Mouse (Mus musculus): ENCODE measurements at regions not wholly inside any gene's neighbourhood (a gene's known extent, or its start where the extent isn't known, plus 50 kb on each side); places are given as distances from the start of the nearest gene placed in this dataset.

DNA sequence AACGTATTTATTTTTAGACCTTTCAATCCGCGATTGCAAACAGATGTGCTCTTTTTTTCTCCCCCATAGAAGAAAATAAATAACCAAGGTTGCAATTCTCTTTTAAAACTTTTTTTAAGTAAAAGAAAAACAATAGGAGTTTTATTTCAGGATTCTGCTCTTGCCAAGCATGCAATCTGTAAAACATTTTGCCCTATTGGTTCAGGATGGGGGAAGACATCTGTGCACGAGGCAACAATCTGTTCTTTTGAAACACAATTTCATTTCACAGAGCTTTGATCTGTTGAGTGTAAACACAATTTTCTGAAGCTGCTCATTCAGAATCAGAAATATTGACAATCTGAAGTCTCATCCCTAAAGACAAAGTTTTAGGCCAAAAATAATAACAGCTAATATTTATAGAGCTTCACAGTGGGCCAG lies 271.8 kb upstream of the Cblb start:
- no peak overlapping the region for H3K4me2 ChIP-seq (replicated peaks; ENCODE audit: low read depth, low read length)
- TF ChIP-seq EP300 (IDR thresholded peaks at IDR 0.05) (no peak), CTCF (IDR thresholded peaks at IDR 0.05) (no peak)
- H3K9ac ChIP-seq (replicated peaks; ENCODE audit: low read depth), result no peak overlapping the region
- DNase-seq (ENCODE audit: low spot score) (no peak), ATAC-seq (no peak)
- no peaks in the 10 kb centered on the region; the same call in 1 of the 2 replicates for H3K4me1 ChIP-seq (ENCODE audit: insufficient read depth, low read depth, low read length)
- no peak overlapping the region for H3K4me3 ChIP-seq (ENCODE audit: low read depth, low read length)
- H3K9me3 ChIP-seq (ENCODE audit: low read length), result no peaks in the 10 kb centered on the region
- H3K27me3 ChIP-seq (replicated peaks; ENCODE audit: insufficient read depth, low read length), result no peaks in the 10 kb centered on the region
- 27% methylated on average over 4 of the region's 4 CpGs for WGBS
- no peak overlapping the region for H3K27ac ChIP-seq (ENCODE audit: low read length)
- no peaks in the 10 kb centered on the region for H3K36me3 ChIP-seq (ENCODE audit: insufficient read depth, low read length)

DNA sequence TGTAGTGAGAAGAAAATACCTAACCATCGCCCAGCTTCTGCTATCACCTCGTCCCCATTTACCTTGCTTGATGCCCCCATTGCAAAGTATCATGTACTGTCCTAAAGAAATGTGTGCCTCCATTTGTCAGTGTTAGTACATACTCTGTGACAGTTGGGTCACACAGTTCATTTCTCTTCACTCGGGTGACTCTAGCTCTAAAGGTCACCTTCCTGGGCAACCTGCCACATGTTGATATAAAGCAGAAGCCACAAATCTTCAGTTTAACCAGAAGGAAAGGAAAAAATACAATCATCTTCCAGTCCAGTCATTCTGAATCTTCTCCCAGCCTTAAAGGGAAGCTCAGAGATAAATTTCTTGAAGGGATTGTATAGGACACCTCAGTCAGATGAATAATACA lies 263.5 kb upstream of the Cblb start:
- Histone ChIP-seq H3K4me3 (ENCODE audit: low read depth, low read length) (no peak overlapping the region), H3K9ac (replicated peaks; ENCODE audit: low read depth) (no peak overlapping the region), H3K4me2 (replicated peaks; ENCODE audit: low read depth, low read length) (no peak overlapping the region), H3K9me3 (ENCODE audit: low read length) (no peaks in the 10 kb centered on the region), H3K27ac (ENCODE audit: low read length) (no peak overlapping the region), H3K4me1 (ENCODE audit: insufficient read depth, low read depth, low read length) (no peaks in the 10 kb centered on the region), H3K27me3 (replicated peaks; ENCODE audit: insufficient read depth, low read length) (no peaks in the 10 kb centered on the region), H3K36me3 (ENCODE audit: insufficient read depth, low read length) (no peaks in the 10 kb centered on the region)
- TF ChIP-seq EP300 (IDR thresholded peaks at IDR 0.05) (no peak), CTCF (IDR thresholded peaks at IDR 0.05) (no peak)
- 59% methylated on average over 3 of the region's 3 CpGs for WGBS
- ATAC-seq (no peak), DNase-seq (ENCODE audit: low spot score) (no peak)

DNA sequence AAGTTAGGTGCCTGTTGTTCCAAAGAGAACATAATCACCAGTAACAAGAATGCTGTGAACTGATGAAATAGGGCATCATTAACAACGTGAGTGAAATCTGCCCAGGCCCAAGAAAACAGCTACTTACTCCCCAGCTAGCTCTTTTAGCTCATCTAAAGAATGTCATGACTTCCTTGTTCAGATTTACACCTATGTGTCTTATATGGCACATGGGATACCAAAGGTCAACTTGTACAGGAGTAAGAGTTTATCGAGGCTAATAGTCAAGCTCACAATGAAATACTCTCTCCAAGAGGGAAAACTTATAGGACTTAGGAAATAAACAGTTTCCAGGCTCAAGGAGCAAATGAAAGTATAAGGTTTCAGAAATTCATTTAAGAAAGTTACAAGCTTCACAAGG lies 252.1 kb upstream of the Cblb start:
- no peak overlapping the region for H3K27ac ChIP-seq (ENCODE audit: low read length)
- no peak for ATAC-seq
- H3K4me2 ChIP-seq (replicated peaks; ENCODE audit: low read depth, low read length), result no peak overlapping the region
- no peaks in the 10 kb centered on the region for H3K36me3 ChIP-seq (ENCODE audit: insufficient read depth, low read length)
- no peak for TF ChIP-seq EP300 (IDR thresholded peaks at IDR 0.05)
- TF ChIP-seq CTCF (IDR thresholded peaks at IDR 0.05), result no peak
- DNase-seq (ENCODE audit: low spot score), result no peak
- no peaks in the 10 kb centered on the region for H3K27me3 ChIP-seq (replicated peaks; ENCODE audit: insufficient read depth, low read length)
- no peaks in the 10 kb centered on the region for H3K9me3 ChIP-seq (ENCODE audit: low read length)
- H3K9ac ChIP-seq (replicated peaks; ENCODE audit: low read depth), result no peak overlapping the region
- H3K4me3 ChIP-seq (ENCODE audit: low read depth, low read length), result no peak overlapping the region
- 83% methylated on average over 2 of the region's 2 CpGs for WGBS
- H3K4me1 ChIP-seq (ENCODE audit: insufficient read depth, low read depth, low read length), result no peaks in the 10 kb centered on the region

DNA sequence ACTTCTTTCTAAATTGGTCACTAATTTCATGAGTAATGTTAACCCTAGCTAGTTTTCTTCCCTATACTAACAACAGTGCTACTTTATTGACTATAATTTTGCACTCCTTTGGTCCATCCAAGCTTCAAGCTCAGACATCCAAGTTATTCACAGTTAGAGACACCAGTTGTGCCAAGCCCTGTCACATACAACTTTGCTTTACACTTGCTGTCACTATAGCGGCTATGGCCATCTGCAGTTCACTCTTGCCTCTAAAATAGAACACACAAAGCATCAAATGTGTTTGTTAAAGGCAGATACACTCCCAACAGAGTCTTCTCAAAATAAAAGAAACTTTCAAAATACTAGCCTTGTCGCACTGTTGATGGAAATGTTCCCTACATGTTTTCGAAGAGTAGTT lies 236.0 kb upstream of the Cblb start:
- no peak overlapping the region for H3K9ac ChIP-seq (replicated peaks; ENCODE audit: low read depth)
- 92% methylated on average over 3 of the region's 3 CpGs for WGBS
- H3K36me3 ChIP-seq (ENCODE audit: insufficient read depth, low read length), result no peaks in the 10 kb centered on the region
- no peaks in the 10 kb centered on the region for H3K27me3 ChIP-seq (replicated peaks; ENCODE audit: insufficient read depth, low read length)
- H3K4me1 ChIP-seq (ENCODE audit: insufficient read depth, low read depth, low read length), result no peaks in the 10 kb centered on the region
- H3K27ac ChIP-seq (ENCODE audit: low read length), result no peak overlapping the region
- H3K4me3 ChIP-seq (ENCODE audit: low read depth, low read length), result no peak overlapping the region
- TF ChIP-seq EP300 (IDR thresholded peaks at IDR 0.05) (no peak), CTCF (IDR thresholded peaks at IDR 0.05) (no peak)
- no peak overlapping the region for H3K4me2 ChIP-seq (replicated peaks; ENCODE audit: low read depth, low read length)
- DNase-seq (ENCODE audit: low spot score), result no peak
- ATAC-seq, result no peak
- no peaks in the 10 kb centered on the region for H3K9me3 ChIP-seq (ENCODE audit: low read length)

DNA sequence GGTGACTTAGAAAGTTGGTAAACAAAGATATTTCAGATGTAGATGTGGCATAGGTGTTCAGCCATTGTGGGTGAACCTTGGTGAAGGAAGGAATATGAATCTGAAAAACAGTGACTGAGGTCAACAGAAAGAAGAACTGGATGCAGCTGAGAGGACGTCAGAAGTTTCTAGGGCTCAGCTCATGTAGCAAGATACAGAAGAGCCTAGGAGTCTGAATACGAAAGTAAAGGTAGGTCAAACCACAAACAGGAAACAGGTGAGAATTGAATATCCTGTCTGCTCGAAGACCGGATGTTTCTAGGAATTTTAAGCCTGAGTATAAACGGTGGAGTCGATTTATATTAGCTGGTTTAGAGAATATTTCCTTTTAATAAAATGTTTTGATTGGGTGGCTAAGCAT lies 223.7 kb upstream of the Cblb start:
- no peak overlapping the region for H3K4me2 ChIP-seq (replicated peaks; ENCODE audit: low read depth, low read length)
- no peak for TF ChIP-seq EP300 (IDR thresholded peaks at IDR 0.05)
- no peak for TF ChIP-seq CTCF (IDR thresholded peaks at IDR 0.05)
- no peaks in the 10 kb centered on the region for H3K27me3 ChIP-seq (replicated peaks; ENCODE audit: insufficient read depth, low read length)
- DNase-seq (ENCODE audit: low spot score) (no peak), ATAC-seq (no peak)
- no peaks in the 10 kb centered on the region for H3K4me1 ChIP-seq (ENCODE audit: insufficient read depth, low read depth, low read length)
- no peak overlapping the region for H3K9ac ChIP-seq (replicated peaks; ENCODE audit: low read depth)
- WGBS, result 60% methylated on average over 6 of the region's 6 CpGs
- no peaks in the 10 kb centered on the region for H3K36me3 ChIP-seq (ENCODE audit: insufficient read depth, low read length)
- H3K27ac ChIP-seq (ENCODE audit: low read length), result no peak overlapping the region
- H3K4me3 ChIP-seq (ENCODE audit: low read depth, low read length), result no peak overlapping the region
- H3K9me3 ChIP-seq (ENCODE audit: low read length), result no peaks in the 10 kb centered on the region

DNA sequence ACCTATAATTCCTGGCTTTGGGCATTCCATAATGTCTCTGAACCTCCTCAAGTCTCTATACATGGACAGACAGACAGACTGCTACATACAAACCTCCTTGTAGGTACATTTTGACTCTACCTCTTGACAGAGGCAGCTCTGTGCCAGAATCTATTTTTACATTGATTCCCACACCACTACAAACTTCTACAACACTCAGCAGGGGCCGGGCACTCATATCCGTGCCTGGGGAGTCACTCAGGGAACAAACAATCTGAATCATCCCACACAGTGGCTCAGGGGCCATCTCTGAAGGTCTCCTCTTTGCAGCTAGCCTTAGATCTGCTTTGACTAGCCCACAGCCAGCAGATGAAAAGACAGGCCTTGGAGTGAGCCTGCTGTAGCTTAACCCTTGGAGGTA lies 221.9 kb upstream of the Cblb start:
- ATAC-seq (no peak), DNase-seq (ENCODE audit: low spot score) (no peak)
- WGBS, result 61% methylated on average over 2 of the region's 2 CpGs
- no peaks in the 10 kb centered on the region for H3K4me1 ChIP-seq (ENCODE audit: insufficient read depth, low read depth, low read length)
- no peak overlapping the region for H3K9ac ChIP-seq (replicated peaks; ENCODE audit: low read depth)
- H3K27me3 ChIP-seq (replicated peaks; ENCODE audit: insufficient read depth, low read length), result no peaks in the 10 kb centered on the region
- no peak overlapping the region for H3K27ac ChIP-seq (ENCODE audit: low read length)
- no peaks in the 10 kb centered on the region for H3K9me3 ChIP-seq (ENCODE audit: low read length)
- H3K36me3 ChIP-seq (ENCODE audit: insufficient read depth, low read length), result no peaks in the 10 kb centered on the region
- no peak overlapping the region for H3K4me3 ChIP-seq (ENCODE audit: low read depth, low read length)
- TF ChIP-seq EP300 (IDR thresholded peaks at IDR 0.05), result no peak
- TF ChIP-seq CTCF (IDR thresholded peaks at IDR 0.05), result no peak
- no peak overlapping the region for H3K4me2 ChIP-seq (replicated peaks; ENCODE audit: low read depth, low read length)

DNA sequence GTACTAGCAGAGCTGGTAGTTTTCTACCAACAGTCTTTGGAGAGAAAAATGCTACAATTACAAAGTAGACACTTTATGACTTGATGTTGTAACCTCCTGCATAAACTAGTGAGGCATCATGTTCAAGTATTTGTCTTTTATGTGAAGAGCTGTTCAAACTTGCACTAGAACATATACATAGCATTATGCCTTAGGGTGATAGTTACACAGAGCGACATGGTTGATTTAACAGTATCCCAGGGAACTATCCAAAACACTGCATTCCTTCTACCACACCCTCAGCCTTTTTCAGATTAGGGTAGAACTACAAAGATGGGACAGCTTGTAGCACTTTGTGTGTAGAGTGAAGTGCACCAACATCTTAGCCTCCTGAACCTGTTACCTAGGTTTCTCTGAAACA lies 220.0 kb upstream of the Cblb start:
- WGBS, result 63% methylated on average over 1 of the region's 1 CpGs
- Histone ChIP-seq H3K9ac (replicated peaks; ENCODE audit: low read depth) (no peak overlapping the region), H3K4me1 (ENCODE audit: insufficient read depth, low read depth, low read length) (no peaks in the 10 kb centered on the region), H3K27me3 (replicated peaks; ENCODE audit: insufficient read depth, low read length) (no peaks in the 10 kb centered on the region), H3K27ac (ENCODE audit: low read length) (no peak overlapping the region), H3K4me2 (replicated peaks; ENCODE audit: low read depth, low read length) (no peak overlapping the region), H3K4me3 (ENCODE audit: low read depth, low read length) (no peak overlapping the region), H3K9me3 (ENCODE audit: low read length) (no peaks in the 10 kb centered on the region), H3K36me3 (ENCODE audit: insufficient read depth, low read length) (no peaks in the 10 kb centered on the region)
- DNase-seq (ENCODE audit: low spot score) (peak; percentile 69), ATAC-seq (peak; percentile 93)
- TF ChIP-seq CTCF (IDR thresholded peaks at IDR 0.05), result no peak
- TF ChIP-seq EP300 (IDR thresholded peaks at IDR 0.05), result peak; percentile 77

Data from lung, postnatal 0 days (tissue).